Mouse (Mus musculus) midbrain, embryonic 10.5 days (tissue): ENCODE measurements around the gene Iqub. TPM values are rescaled to one million over a fixed set of nuclear protein-coding genes. Genes with fewer than 3 reads are reported as not detected.

Experiments
- DNase-seq: peaks from one replicate; pipeline ENCODE4 v3.0.0-alpha.2; 2017; ENCODE audit warnings: low spot score
- H3K27ac ChIP-seq: fragments of 300-500 bp; sonication (generic); replicated peaks from 2 replicates; pipeline ENCODE4 v1.5.1; 2016; ENCODE audit warnings: mild to moderate bottlenecking
- H3K27me3 ChIP-seq: fragments of 300-500 bp; sonication (generic); 2 replicates; pipeline ENCODE4 v1.6.1; 2016; ENCODE audit warnings: low read depth, mild to moderate bottlenecking; ENCODE audit not compliant: poor library complexity, severe bottlenecking
- H3K36me3 ChIP-seq: fragments of 300-500 bp; sonication (generic); 2 replicates; pipeline ENCODE4 v1.6.1; 2016; ENCODE audit warnings: mild to moderate bottlenecking, moderate library complexity
- H3K4me1 ChIP-seq: fragments of 300-500 bp; sonication (generic); 2 replicates; pipeline ENCODE4 v1.6.1; 2016
- H3K4me3 ChIP-seq: fragments of 300-500 bp; sonication (generic); 2 replicates; pipeline ENCODE4 v1.5.1; 2016; ENCODE audit warnings: mild to moderate bottlenecking, moderate library complexity
- H3K9me3 ChIP-seq: fragments of 300-500 bp; sonication (generic); replicated peaks from 2 replicates; pipeline ENCODE4 v1.6.1; 2016; ENCODE audit warnings: mild to moderate bottlenecking
- WGBS: fragments of 180-500 bp; shearing (Covaris S2); methylation state at CpG from one replicate; pipeline ENCODE4 v1.1.7; 2016; 5-methylcytosine and 5-hydroxymethylcytosine counted together
- polyA plus RNA-seq: library from polyadenylated mRNA; unstranded; fragments of >200 nt; fragmentation: Nextera tagmentation; extraction: Ambion mirVana; gene quantifications from 2 replicates; pipeline ENCODE4 v1.2.1, GENCODE M21; 2016

The Iqub gene
- polyA plus RNA-seq = 0.07 and 0.09 TPM in 2 replicates

- peaks cover 14% of the 10 kb centered on the region for H3K36me3 ChIP-seq
- peak within 1 kb of the TSS; percentile 33; the same call in 1 of the 2 replicates for H3K27ac ChIP-seq
- H3K27me3 ChIP-seq = no peaks in the 10 kb centered on the region
- H3K4me3 ChIP-seq = peak within 1 kb of the TSS; percentile 24
- H3K4me1 ChIP-seq = peaks cover 12% of the 10 kb centered on the region
- 21% methylated on average over 13 of the region's 13 CpGs for WGBS
- H3K9me3 ChIP-seq = no peaks in the 10 kb centered on the region
- DNase-seq = peak; percentile 71
Observed at GRCm38 (mm10) chr6:24514552-24515284, at the start of gene Iqub. Iqub (minus strand) TSS chr6:24515067.

- no peaks in the 10 kb centered on the region for H3K4me1 ChIP-seq
- H3K27me3 ChIP-seq = no peaks in the 10 kb centered on the region
- no peak overlapping the region for H3K4me3 ChIP-seq
- WGBS = 84% methylated on average over 9 of the region's 9 CpGs
- no peak for DNase-seq
- no peaks in the 10 kb centered on the region for H3K36me3 ChIP-seq
- no peak overlapping the region for H3K27ac ChIP-seq
- no peaks in the 10 kb centered on the region for H3K9me3 ChIP-seq
Observed at GRCm38 (mm10) chr6:24564081-24564480, 49.2 kb upstream of the Iqub start.

GRCm38 (mm10) chr6:24555488-24555887, 40.6 kb upstream of the Iqub start:
- WGBS = 84% methylated on average over 2 of the region's 2 CpGs
- no peaks in the 10 kb centered on the region for H3K4me1 ChIP-seq
- DNase-seq = no peak
- no peak overlapping the region for H3K4me3 ChIP-seq
- H3K36me3 ChIP-seq = no peaks in the 10 kb centered on the region
- no peaks in the 10 kb centered on the region for H3K27me3 ChIP-seq
- no peak overlapping the region for H3K27ac ChIP-seq
- H3K9me3 ChIP-seq = no peaks in the 10 kb centered on the region

- no peak for DNase-seq
- Histone ChIP-seq H3K27ac (no peak overlapping the region), H3K4me3 (no peak overlapping the region), H3K4me1 (no peaks in the 10 kb centered on the region), H3K27me3 (no peaks in the 10 kb centered on the region), H3K9me3 (no peaks in the 10 kb centered on the region), H3K36me3 (no peaks in the 10 kb centered on the region)
- 76% methylated on average over 11 of the region's 11 CpGs for WGBS
Observed at GRCm38 (mm10) chr6:24554427-24555086, 39.7 kb upstream of the Iqub start.

GRCm38 (mm10) chr6:24552046-24552445, 37.2 kb upstream of the Iqub start:
- Histone ChIP-seq H3K9me3 (no peaks in the 10 kb centered on the region), H3K4me1 (no peaks in the 10 kb centered on the region), H3K4me3 (no peak overlapping the region), H3K27ac (no peak overlapping the region), H3K27me3 (no peaks in the 10 kb centered on the region), H3K36me3 (no peaks in the 10 kb centered on the region)
- no peak for DNase-seq
- 77% methylated on average over 7 of the region's 7 CpGs for WGBS

GRCm38 (mm10) chr6:24549801-24550200, 34.9 kb upstream of the Iqub start:
- no peak overlapping the region for H3K4me3 ChIP-seq
- H3K27me3 ChIP-seq = no peaks in the 10 kb centered on the region
- H3K9me3 ChIP-seq = no peaks in the 10 kb centered on the region
- 90% methylated on average over 2 of the region's 2 CpGs for WGBS
- DNase-seq = no peak
- H3K4me1 ChIP-seq = no peaks in the 10 kb centered on the region
- H3K36me3 ChIP-seq = no peaks in the 10 kb centered on the region
- H3K27ac ChIP-seq = no peak overlapping the region

GRCm38 (mm10) chr6:24546716-24547420, 32.0 kb upstream of the Iqub start:
- no peak overlapping the region for H3K27ac ChIP-seq
- no peak for DNase-seq
- H3K9me3 ChIP-seq = no peaks in the 10 kb centered on the region
- H3K4me3 ChIP-seq = no peak overlapping the region
- no peaks in the 10 kb centered on the region for H3K27me3 ChIP-seq
- H3K4me1 ChIP-seq = no peaks in the 10 kb centered on the region
- H3K36me3 ChIP-seq = no peaks in the 10 kb centered on the region
- WGBS = 88% methylated on average over 1 of the region's 1 CpGs

- no peak overlapping the region for H3K27ac ChIP-seq
- H3K36me3 ChIP-seq = no peaks in the 10 kb centered on the region
- no peaks in the 10 kb centered on the region for H3K4me1 ChIP-seq
- no peaks in the 10 kb centered on the region for H3K9me3 ChIP-seq
- WGBS = 79% methylated on average over 6 of the region's 6 CpGs
- no peak overlapping the region for H3K4me3 ChIP-seq
- no peak for DNase-seq
- H3K27me3 ChIP-seq = no peaks in the 10 kb centered on the region
Observed at GRCm38 (mm10) chr6:24543119-24543591, 28.3 kb upstream of the Iqub start.

- Histone ChIP-seq H3K4me1 (no peaks in the 10 kb centered on the region), H3K4me3 (no peak overlapping the region), H3K36me3 (no peaks in the 10 kb centered on the region), H3K9me3 (no peaks in the 10 kb centered on the region), H3K27ac (no peak overlapping the region), H3K27me3 (no peaks in the 10 kb centered on the region)
- DNase-seq = no peak
Observed at GRCm38 (mm10) chr6:24542393-24542792, 27.5 kb upstream of the Iqub start.

- WGBS = 74% methylated on average over 4 of the region's 4 CpGs
- H3K27ac ChIP-seq = no peak overlapping the region
- H3K9me3 ChIP-seq = no peaks in the 10 kb centered on the region
- no peak overlapping the region for H3K4me3 ChIP-seq
- DNase-seq = no peak
- H3K36me3 ChIP-seq = no peaks in the 10 kb centered on the region
- H3K27me3 ChIP-seq = no peaks in the 10 kb centered on the region
- H3K4me1 ChIP-seq = no peaks in the 10 kb centered on the region
Observed at GRCm38 (mm10) chr6:24540106-24540505, 25.2 kb upstream of the Iqub start.

- H3K4me3 ChIP-seq = no peak overlapping the region
- WGBS = 82% methylated on average over 3 of the region's 3 CpGs
- no peak overlapping the region for H3K27ac ChIP-seq
Observed at GRCm38 (mm10) chr6:24538435-24538834, 23.6 kb upstream of the Iqub start.

GRCm38 (mm10) chr6:24532804-24533203, 17.9 kb upstream of the Iqub start:
- H3K36me3 ChIP-seq = no peaks in the 10 kb centered on the region
- no peak overlapping the region for H3K27ac ChIP-seq
- H3K27me3 ChIP-seq = no peaks in the 10 kb centered on the region
- no peak for DNase-seq
- peaks cover 10% of the 10 kb centered on the region for H3K4me1 ChIP-seq
- no peaks in the 10 kb centered on the region for H3K9me3 ChIP-seq
- 84% methylated on average over 3 of the region's 3 CpGs for WGBS
- H3K4me3 ChIP-seq = no peak overlapping the region

More at GRCm38 (mm10) chr6:24538435-24538834, 23.6 kb upstream of the Iqub start:
- no peaks in the 10 kb centered on the region for H3K27me3 ChIP-seq
- no peak for DNase-seq
- H3K9me3 ChIP-seq = no peaks in the 10 kb centered on the region
- no peaks in the 10 kb centered on the region for H3K36me3 ChIP-seq
- no peaks in the 10 kb centered on the region for H3K4me1 ChIP-seq
